In the genomic region with DNA sequence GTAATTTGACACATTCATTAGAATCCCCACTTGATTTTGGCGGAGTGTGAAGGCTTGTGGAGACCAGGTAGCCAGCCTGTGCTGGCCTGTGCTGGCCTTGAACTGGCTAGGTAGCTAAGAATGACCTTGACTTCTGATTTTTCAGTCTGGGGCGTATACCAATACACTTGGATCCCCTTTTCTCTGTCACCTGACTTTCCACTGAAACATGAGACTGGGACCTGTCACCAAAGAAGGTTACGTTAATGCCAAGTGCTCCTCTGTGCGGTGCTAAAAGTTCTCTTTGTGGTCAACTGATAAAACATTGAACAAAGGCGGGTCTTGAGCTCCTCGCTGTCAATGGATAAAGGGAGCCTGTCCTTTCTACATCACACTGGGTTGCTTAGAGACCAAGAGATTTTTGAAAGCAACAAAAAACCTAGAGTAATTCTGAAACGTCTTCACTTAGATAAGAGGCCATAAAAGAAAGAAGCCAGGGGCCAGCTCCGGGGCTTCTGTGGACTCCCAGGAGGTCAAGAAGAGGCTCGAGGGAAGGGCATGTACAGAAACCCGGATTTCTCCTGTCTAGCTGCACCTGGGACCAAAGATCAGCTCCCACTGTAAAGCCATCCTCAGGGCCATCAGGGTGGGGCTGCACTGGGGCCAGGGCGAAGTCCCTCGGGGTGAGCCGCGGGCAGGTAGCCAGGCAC, we compare ENCODE assay signal across 8 mouse cellular contexts.
DNase-seq lines count a peak whose midpoint lies in the region; ATAC-seq and TF ChIP-seq lines count a peak whose summit lies in the region.

No protein-coding gene starts in this region.

- no peak for TF ChIP-seq POLR2A in testis, adult 2 months (IDR thresholded peaks at IDR 0.05; ENCODE audit: control insufficient read depth, low read depth, low read length)
- TF ChIP-seq POLR2A in olfactory bulb, adult 2 months (IDR thresholded peaks at IDR 0.05; ENCODE audit: insufficient read depth, low read depth, low read length), result no peak

- no peaks in the 10 kb centered on the region for H3K27me3 ChIP-seq in testis, adult 2 months (ENCODE audit: control insufficient read depth, insufficient read depth, low read length)
- no peaks in the 10 kb centered on the region for H3K27me3 ChIP-seq in heart, embryonic 12.5 days (replicated peaks)

- H3K9me3 ChIP-seq in heart, embryonic 12.5 days (replicated peaks), result no peaks in the 10 kb centered on the region

- H3K4me2 ChIP-seq in heart, embryonic 12.5 days, result peak overlapping the region; percentile 84

- H3K4me1 ChIP-seq in testis, adult 2 months (ENCODE audit: control insufficient read depth, insufficient read depth, low read length), result peaks cover 11% of the 10 kb centered on the region
- H3K4me1 ChIP-seq in heart, embryonic 12.5 days (replicated peaks), result peaks cover 27% of the 10 kb centered on the region
- peaks cover 14% of the 10 kb centered on the region for H3K4me1 ChIP-seq in olfactory bulb, adult 2 months (ENCODE audit: control insufficient read depth, insufficient read depth, low read length)

- H3K9ac ChIP-seq in heart, embryonic 12.5 days, result peak overlapping the region; percentile 61

- 13% methylated on average over 14 of the region's 14 CpGs for WGBS in heart, embryonic 12.5 days
- 43% methylated on average over 14 of the region's 14 CpGs for WGBS in olfactory bulb, adult 2 months

- ATAC-seq in heart, embryonic 12.5 days (ENCODE audit: insufficient number of reproducible peaks, low FRiP score), result no peak

- DNase-seq in testis, postnatal 14 days (ENCODE audit: low spot score), result no peak
- DNase-seq in kidney, postnatal 36 days, result peak; percentile 39 to 40
- no peak for DNase-seq in adrenal gland, postnatal 25 days
- DNase-seq in right cerebral cortex, postnatal 14 days, result no peak
- DNase-seq in thymus, postnatal 25 days, result no peak

- TF ChIP-seq CTCF in testis, adult 2 months (IDR thresholded peaks at IDR 0.05; ENCODE audit: control insufficient read depth, insufficient read depth, insufficient replicate concordance, low read depth, low read length), result no peak
- no peak for TF ChIP-seq CTCF in olfactory bulb, adult 2 months (IDR thresholded peaks at IDR 0.05; ENCODE audit: insufficient read depth, low read depth, low read length)

- H3K27ac ChIP-seq in testis, adult 2 months (ENCODE audit: control insufficient read depth, insufficient read depth, low read depth, low read length), result no peak overlapping the region
- H3K27ac ChIP-seq in heart, embryonic 12.5 days (ENCODE audit: poor library complexity, severe bottlenecking), result peak overlapping the region; percentile 41
- H3K27ac ChIP-seq in olfactory bulb, adult 2 months (ENCODE audit: insufficient read depth, low read depth, low read length), result peak overlapping the region; percentile 54; the same call in 1 of the 2 replicates

- H3K36me3 ChIP-seq in testis, adult 2 months (ENCODE audit: control insufficient read depth, insufficient read depth, low read length), result no peaks in the 10 kb centered on the region
- no peaks in the 10 kb centered on the region for H3K36me3 ChIP-seq in heart, embryonic 12.5 days

- H3K4me3 ChIP-seq in testis, adult 2 months (ENCODE audit: control insufficient read depth, low read depth, low read length), result peak overlapping the region; percentile 21; the same call in 1 of the 2 replicates
- peak overlapping the region; percentile 49 for H3K4me3 ChIP-seq in heart, embryonic 12.5 days
- peak overlapping the region; percentile 39 for H3K4me3 ChIP-seq in olfactory bulb, adult 2 months (ENCODE audit: insufficient read depth, low read depth, low read length)

Comparison
In these comparisons a context has a peak if more than half of its experiments do, and no peak if none do; other contexts are left out.
1. DNase-seq: peak in kidney, postnatal 36 days (2 of 2); none in testis, postnatal 14 days (single experiment), adrenal gland, postnatal 25 days (single experiment), right cerebral cortex, postnatal 14 days (single experiment) and thymus, postnatal 25 days (single experiment).
2. Peak in every context shown above with its lines, with median percentiles within 50 percentile points of each other: H3K4me3 ChIP-seq.